Mouse (Mus musculus) limb, embryonic 13.5 days (tissue): ENCODE measurements around the gene Dck. TPM values are rescaled to one million over a fixed set of nuclear protein-coding genes. Genes with fewer than 3 reads are reported as not detected.

Experiments
- ATAC-seq: fragments of 200-750 bp; cut with Nextera tagmentation; 2 replicates; pipeline ENCODE4 v1.8.0; 2017; ENCODE audit warnings: low read depth, moderate number of reproducible peaks, moderate TSS enrichment; ENCODE audit not compliant: low FRiP score
- H3K27ac ChIP-seq: fragments of 300-500 bp; sonication (generic); 2 replicates; pipeline ENCODE4 v1.5.1; 2015; ENCODE audit warnings: inconsistent platforms, mild to moderate bottlenecking, moderate library complexity
- H3K27me3 ChIP-seq: fragments of 300-500 bp; sonication (generic); 2 replicates; pipeline ENCODE4 v1.6.1; 2015; ENCODE audit warnings: mild to moderate bottlenecking, inconsistent platforms
- H3K36me3 ChIP-seq: fragments of 300-500 bp; sonication (generic); 2 replicates; pipeline ENCODE4 v1.6.1; 2015; ENCODE audit warnings: inconsistent platforms, mild to moderate bottlenecking, moderate library complexity
- H3K4me1 ChIP-seq: fragments of 300-500 bp; sonication (generic); 2 replicates; pipeline ENCODE4 v1.6.1; 2015; ENCODE audit warnings: inconsistent platforms
- H3K4me2 ChIP-seq: fragments of 300-500 bp; sonication (generic); replicated peaks from 2 replicates; pipeline ENCODE4 v1.6.1; 2015; ENCODE audit warnings: inconsistent platforms, mild to moderate bottlenecking, moderate library complexity
- H3K4me3 ChIP-seq: fragments of 300-500 bp; sonication (generic); 2 replicates; pipeline ENCODE4 v1.5.1; 2015; ENCODE audit warnings: moderate library complexity, mild to moderate bottlenecking, inconsistent platforms
- H3K9ac ChIP-seq: fragments of 300-500 bp; sonication (generic); 2 replicates; pipeline ENCODE4 v1.6.1; 2015; ENCODE audit warnings: mild to moderate bottlenecking, inconsistent platforms
- H3K9me3 ChIP-seq: fragments of 300-500 bp; sonication (generic); 2 replicates; pipeline ENCODE4 v1.6.1; 2016; ENCODE audit warnings: inconsistent platforms
- WGBS: fragments of 180-500 bp; shearing (Covaris S2); methylation state at CpG from one replicate; pipeline ENCODE4 v1.1.7; 2015; 5-methylcytosine and 5-hydroxymethylcytosine counted together
- polyA plus RNA-seq: library from polyadenylated mRNA; unstranded; fragments of >200 nt; fragmentation: Nextera tagmentation; extraction: Ambion mirVana; gene quantifications from 2 replicates; pipeline ENCODE4 v1.2.1, GENCODE M21; 2015

Dck gene
- polyA plus RNA-seq, 1 experiment from 2014 or later = 46.5 TPM

DNA sequence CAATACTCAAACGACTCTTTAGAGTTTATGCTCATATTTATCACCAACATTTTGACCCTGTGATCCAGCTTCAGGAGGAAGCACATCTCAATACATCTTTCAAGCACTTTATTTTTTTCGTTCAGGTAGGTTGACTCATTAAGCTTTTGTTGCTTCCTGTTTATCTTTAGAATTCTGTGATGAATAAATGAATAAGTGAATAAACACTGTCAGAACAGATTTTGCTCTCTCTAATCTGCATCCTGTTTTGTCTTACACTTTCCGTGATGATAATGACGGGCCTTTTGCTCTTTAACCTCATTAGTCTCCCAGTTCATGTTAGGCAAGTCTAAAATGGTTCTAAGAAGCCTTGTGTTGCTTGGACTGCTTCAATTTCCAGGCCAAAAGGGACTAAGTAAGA, 11.6 kb upstream of the Dck start:
- ATAC-seq = no peak
- Histone ChIP-seq H3K36me3 (peaks cover 14% of the 10 kb centered on the region; the same call in 1 of the 2 replicates), H3K4me2 (no peak overlapping the region), H3K4me3 (no peak overlapping the region), H3K9ac (no peak overlapping the region), H3K27me3 (no peaks in the 10 kb centered on the region), H3K4me1 (no peaks in the 10 kb centered on the region), H3K27ac (no peak overlapping the region), H3K9me3 (no peaks in the 10 kb centered on the region)
- 95% methylated on average over 4 of the region's 4 CpGs for WGBS

DNA sequence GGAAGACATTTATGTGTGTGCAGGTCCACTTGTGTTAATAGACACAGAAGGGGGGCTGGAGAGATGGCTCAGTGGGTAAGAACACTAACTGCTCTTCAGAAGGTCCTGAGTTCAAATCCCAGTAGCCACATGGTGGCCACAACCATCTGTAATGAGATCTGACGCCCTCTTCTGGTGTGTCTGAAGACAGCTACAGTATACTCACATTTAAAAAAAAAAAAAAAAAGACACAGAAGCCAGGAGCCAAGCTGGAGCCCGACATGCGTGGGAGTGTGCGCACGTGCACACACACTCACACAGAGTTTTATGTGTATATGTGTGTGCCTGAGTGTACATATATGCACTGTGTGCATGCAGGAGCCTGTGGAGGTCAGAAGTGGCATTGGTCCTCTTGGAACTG, 2.2 kb upstream of the Dck start:
- Histone ChIP-seq H3K27me3 (no peaks in the 10 kb centered on the region), H3K9me3 (no peaks in the 10 kb centered on the region), H3K4me3 (no peak overlapping the region), H3K27ac (no peak overlapping the region), H3K9ac (no peak overlapping the region), H3K4me1 (peaks cover 19% of the 10 kb centered on the region), H3K36me3 (0 out of 2 replicates have a peak, but pooled peaks cover 3% of the 10 kb centered on the region), H3K4me2 (no peak overlapping the region)
- WGBS = 88% methylated on average over 5 of the region's 5 CpGs
- no peak for ATAC-seq

- H3K9ac ChIP-seq = peak overlapping the region; percentile 43
- peak overlapping the region; percentile 65 for H3K4me2 ChIP-seq
- peak; percentile 43 for ATAC-seq
- peaks cover 10% of the 10 kb centered on the region for H3K36me3 ChIP-seq
- WGBS = under 1% methylated on average over 23 of the region's 23 CpGs
- peaks cover 19% of the 10 kb centered on the region for H3K4me1 ChIP-seq
- 0 out of 2 replicates have a peak overlapping the region, but pooled peaks have one; percentile 88 for H3K27ac ChIP-seq
- no peaks in the 10 kb centered on the region for H3K27me3 ChIP-seq
- H3K9me3 ChIP-seq = no peaks in the 10 kb centered on the region
- peak overlapping the region; percentile 77 for H3K4me3 ChIP-seq
Observed at GRCm38 (mm10) chr5:88764430-88764986, 288 bp upstream of the Dck start.

DNA sequence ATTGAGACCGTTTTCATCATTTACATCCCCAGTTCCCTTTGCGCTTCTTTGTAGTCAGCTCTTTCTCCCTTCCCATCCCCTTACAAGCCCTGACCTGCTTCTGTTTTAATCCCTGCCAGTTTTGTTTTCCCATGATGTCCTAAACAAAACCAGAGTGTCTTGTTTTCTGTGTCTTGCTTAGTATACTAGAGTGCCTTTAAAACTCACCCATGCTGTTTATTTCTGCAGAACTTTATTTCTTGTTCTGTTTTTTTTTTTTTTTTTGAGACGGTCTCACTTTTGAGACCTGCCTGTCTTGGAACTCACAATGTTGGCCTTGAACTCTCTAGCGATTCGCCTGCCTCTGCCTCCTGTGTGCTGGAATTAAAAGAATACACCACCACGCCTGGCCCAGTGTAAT, 791 bp downstream of the Dck start:
- no peaks in the 10 kb centered on the region for H3K9me3 ChIP-seq
- peak overlapping the region; percentile 65 for H3K4me2 ChIP-seq
- H3K4me3 ChIP-seq = peak overlapping the region; percentile 77
- H3K36me3 ChIP-seq = peaks cover 18% of the 10 kb centered on the region
- ATAC-seq = no peak
- H3K9ac ChIP-seq = peak overlapping the region; percentile 75
- peak overlapping the region; percentile 88 for H3K27ac ChIP-seq
- H3K4me1 ChIP-seq = peaks cover 19% of the 10 kb centered on the region
- 16% methylated on average over 6 of the region's 6 CpGs for WGBS
- H3K27me3 ChIP-seq = no peaks in the 10 kb centered on the region

DNA sequence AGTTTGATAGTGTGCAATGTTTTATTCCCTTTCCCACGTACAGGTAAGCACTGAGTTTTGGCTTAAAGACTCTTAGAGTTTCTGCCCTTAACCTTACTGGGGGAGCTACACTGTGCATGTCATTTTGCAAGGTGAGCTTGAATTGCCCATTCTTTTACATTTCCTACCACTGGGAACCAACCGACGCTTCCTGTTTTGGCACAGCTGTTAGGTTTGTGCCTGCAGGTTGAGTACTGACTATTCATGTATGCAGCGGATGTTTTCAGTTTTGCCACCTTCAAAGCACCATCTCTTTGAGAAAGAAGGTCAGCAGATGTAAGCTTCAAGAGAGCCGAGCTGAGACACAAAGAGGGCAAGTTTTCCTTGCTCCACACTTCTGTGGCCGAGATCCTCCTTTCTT, 1.3 kb downstream of the Dck start:
- H3K27me3 ChIP-seq = no peaks in the 10 kb centered on the region
- WGBS = 60% methylated on average over 6 of the region's 6 CpGs
- H3K9me3 ChIP-seq = no peaks in the 10 kb centered on the region
- peak overlapping the region; percentile 65 for H3K4me2 ChIP-seq
- no peak overlapping the region for H3K27ac ChIP-seq
- peaks cover 21% of the 10 kb centered on the region for H3K36me3 ChIP-seq
- H3K9ac ChIP-seq = peak overlapping the region; percentile 75; the same call in 1 of the 2 replicates
- peaks cover 19% of the 10 kb centered on the region for H3K4me1 ChIP-seq
- H3K4me3 ChIP-seq = peak overlapping the region; percentile 77
- no peak for ATAC-seq

- Histone ChIP-seq H3K4me2 (peak overlapping the region; percentile 65), H3K4me1 (peaks cover 19% of the 10 kb centered on the region), H3K4me3 (no peak overlapping the region), H3K36me3 (peaks cover 27% of the 10 kb centered on the region), H3K9me3 (no peaks in the 10 kb centered on the region), H3K9ac (no peak overlapping the region), H3K27ac (no peak overlapping the region), H3K27me3 (no peaks in the 10 kb centered on the region)
- ATAC-seq = no peak
- 95% methylated on average over 5 of the region's 5 CpGs for WGBS
Observed at GRCm38 (mm10) chr5:88766863-88767262, 2.1 kb downstream of the Dck start.

DNA sequence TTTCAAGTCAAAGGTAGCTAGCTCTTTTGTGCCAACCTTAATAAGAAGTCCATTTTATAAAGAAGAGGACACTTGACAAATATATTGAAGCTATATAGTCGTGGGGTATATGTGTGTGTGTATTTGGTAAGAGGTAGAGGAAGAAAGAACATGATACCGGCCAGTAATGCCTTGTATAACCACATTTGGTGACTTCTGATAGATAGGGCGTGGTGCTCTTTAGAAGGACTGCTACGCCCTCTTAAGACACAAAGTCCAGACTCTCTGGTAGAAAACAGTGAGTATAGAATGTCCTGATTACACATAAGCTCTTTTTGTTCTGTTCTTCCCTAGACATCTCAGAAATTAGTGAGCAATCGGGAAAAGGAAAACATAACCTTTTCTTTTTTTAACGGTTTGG, 3.4 kb downstream of the Dck start:
- no peak for ATAC-seq
- Histone ChIP-seq H3K9ac (no peak overlapping the region), H3K27me3 (no peaks in the 10 kb centered on the region), H3K36me3 (peaks cover 39% of the 10 kb centered on the region), H3K4me1 (peaks cover 19% of the 10 kb centered on the region), H3K9me3 (no peaks in the 10 kb centered on the region), H3K27ac (no peak overlapping the region), H3K4me3 (no peak overlapping the region), H3K4me2 (no peak overlapping the region)
- 86% methylated on average over 6 of the region's 6 CpGs for WGBS

GRCm38 (mm10) chr5:88782072-88782765, 17.4 kb downstream of the Dck start:
- H3K36me3 ChIP-seq = peaks cover 63% of the 10 kb centered on the region
- no peaks in the 10 kb centered on the region for H3K27me3 ChIP-seq
- H3K27ac ChIP-seq = no peak overlapping the region
- ATAC-seq = no peak
- H3K4me1 ChIP-seq = no peaks in the 10 kb centered on the region
- no peak overlapping the region for H3K4me2 ChIP-seq
- 75% methylated on average over 7 of the region's 7 CpGs for WGBS
- no peak overlapping the region for H3K9ac ChIP-seq
- H3K4me3 ChIP-seq = no peak overlapping the region
- H3K9me3 ChIP-seq = no peaks in the 10 kb centered on the region

DNA sequence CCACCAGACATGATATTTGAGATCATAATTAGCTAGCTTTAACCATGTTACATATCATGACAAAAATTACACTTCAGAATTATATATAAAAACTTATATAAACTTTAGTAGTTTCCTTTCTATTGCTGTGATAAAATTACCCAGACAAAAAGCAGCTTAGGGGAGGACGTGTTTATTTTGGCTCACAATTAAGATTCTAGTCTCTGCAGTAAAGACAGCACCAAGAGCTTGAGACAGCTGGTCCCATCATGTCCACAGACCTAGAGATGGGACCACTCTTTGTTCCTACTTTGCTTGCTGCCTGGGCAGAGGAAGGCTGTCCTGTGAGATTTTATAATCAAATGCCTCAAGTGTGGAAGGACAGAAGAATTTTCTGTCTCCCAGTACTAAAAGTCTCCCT, 20.3 kb downstream of the Dck start:
- Histone ChIP-seq H3K4me3 (no peak overlapping the region), H3K27ac (no peak overlapping the region), H3K27me3 (no peaks in the 10 kb centered on the region), H3K9me3 (no peaks in the 10 kb centered on the region), H3K36me3 (peaks cover 48% of the 10 kb centered on the region), H3K4me1 (no peaks in the 10 kb centered on the region), H3K9ac (no peak overlapping the region), H3K4me2 (no peak overlapping the region)
- 74% methylated on average over 1 of the region's 1 CpGs for WGBS
- no peak for ATAC-seq

GRCm38 (mm10) chr5:88790675-88791074, 25.9 kb downstream of the Dck start:
- H3K27me3 ChIP-seq = no peaks in the 10 kb centered on the region
- no peak overlapping the region for H3K4me3 ChIP-seq
- no peak overlapping the region for H3K27ac ChIP-seq
- 45% methylated on average over 9 of the region's 9 CpGs for WGBS
- H3K4me2 ChIP-seq = no peak overlapping the region
- H3K9me3 ChIP-seq = no peaks in the 10 kb centered on the region
- H3K9ac ChIP-seq = no peak overlapping the region
- ATAC-seq = no peak
- 0 out of 2 replicates have a peak, but pooled peaks cover 6% of the 10 kb centered on the region for H3K36me3 ChIP-seq
- no peaks in the 10 kb centered on the region for H3K4me1 ChIP-seq

DNA sequence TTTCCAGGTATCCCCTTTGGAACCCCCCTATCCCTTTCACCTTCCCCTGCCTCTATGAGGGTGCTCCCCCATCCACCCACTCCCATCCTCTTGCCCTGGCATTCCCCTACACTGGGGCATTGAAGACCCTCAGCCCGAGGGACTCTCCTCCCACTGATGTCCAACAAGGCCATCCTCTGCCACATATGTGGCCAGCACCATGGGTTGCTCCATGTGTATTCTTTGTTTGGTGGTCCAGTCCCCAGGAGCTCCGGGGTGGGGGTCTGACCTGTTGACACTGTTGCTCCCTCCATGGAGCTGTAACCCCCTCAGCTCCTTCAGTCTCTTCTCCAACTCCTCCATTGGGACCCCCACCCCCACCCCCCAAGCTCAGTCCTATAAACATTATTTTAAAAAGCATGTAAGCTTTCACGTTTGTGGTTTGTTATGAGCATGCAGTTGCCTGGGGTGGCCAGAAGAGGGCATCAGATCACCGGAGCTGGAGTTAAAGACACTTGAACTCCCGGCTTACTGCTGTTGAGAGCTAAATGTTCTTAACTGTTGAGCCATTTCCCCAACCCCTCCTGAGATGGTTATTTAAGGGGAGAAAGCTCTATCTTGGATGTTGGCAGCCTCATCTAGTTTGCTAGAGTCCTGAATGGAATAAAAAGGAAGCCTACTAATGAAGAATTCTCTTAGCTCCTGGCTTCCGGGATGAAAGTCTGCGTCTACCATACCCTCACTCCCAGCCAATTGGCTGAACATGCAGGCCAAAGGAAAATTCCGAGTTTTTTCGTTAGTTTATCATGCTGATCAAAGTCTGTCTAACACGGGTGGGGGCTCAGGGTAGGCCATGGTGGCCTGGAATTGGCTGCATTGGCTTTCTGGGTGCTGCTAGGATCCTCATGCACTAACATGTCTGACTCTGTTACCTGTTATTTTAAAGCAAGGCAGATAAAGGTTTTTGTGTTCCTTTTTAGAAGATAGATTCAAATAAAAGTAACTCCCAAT, 26.8 kb downstream of the Dck start:
- H3K27me3 ChIP-seq = no peaks in the 10 kb centered on the region
- 39% methylated on average over 10 of the region's 10 CpGs for WGBS
- no peak overlapping the region for H3K9ac ChIP-seq
- no peak overlapping the region for H3K4me3 ChIP-seq
- no peak overlapping the region for H3K27ac ChIP-seq
- no peaks in the 10 kb centered on the region for H3K36me3 ChIP-seq
- H3K4me1 ChIP-seq = no peaks in the 10 kb centered on the region
- no peaks in the 10 kb centered on the region for H3K9me3 ChIP-seq
- no peak overlapping the region for H3K4me2 ChIP-seq
- no peak for ATAC-seq

DNA sequence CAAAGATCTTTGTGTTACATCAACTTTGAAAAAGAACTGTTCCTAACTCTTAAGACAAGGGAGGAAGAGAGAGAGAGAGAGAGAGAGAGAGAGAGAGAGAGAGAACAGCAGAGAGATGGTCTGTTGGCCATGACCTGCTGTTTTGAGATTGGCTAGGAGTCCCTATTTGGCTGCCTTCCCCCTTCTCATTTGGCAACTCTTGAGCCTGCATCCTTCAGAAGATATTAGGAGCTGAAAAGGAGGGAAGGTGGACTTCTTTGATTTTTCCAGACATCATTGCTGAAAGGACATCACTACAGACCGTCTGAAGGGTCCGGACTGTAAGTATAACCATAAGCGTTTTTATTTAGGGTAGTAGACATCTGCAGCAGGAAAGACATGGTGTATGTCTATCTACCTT, 28.9 kb downstream of the Dck start:
- no peaks in the 10 kb centered on the region for H3K4me1 ChIP-seq
- WGBS = 85% methylated on average over 3 of the region's 3 CpGs
- no peak overlapping the region for H3K4me2 ChIP-seq
- no peaks in the 10 kb centered on the region for H3K9me3 ChIP-seq
- no peak for ATAC-seq
- no peak overlapping the region for H3K4me3 ChIP-seq
- H3K9ac ChIP-seq = no peak overlapping the region
- no peak overlapping the region for H3K27ac ChIP-seq
- no peaks in the 10 kb centered on the region for H3K36me3 ChIP-seq
- no peaks in the 10 kb centered on the region for H3K27me3 ChIP-seq
